Mouse (Mus musculus): ENCODE results near the gene Cebpb.

Cebpb gene

GRCm38 (mm10) chr2:167665972-167666713, 22.6 kb upstream of the Cebpb start:
- DNase-seq (ENCODE audit: low spot score in 2 of 2) = no peak

GRCm38 (mm10) chr2:167668426-167668825, 20.3 kb upstream of the Cebpb start:
- DNase-seq (ENCODE audit: low spot score in 2 of 2) = no peak

- no peak for DNase-seq (ENCODE audit: low spot score in 2 of 2)
Measured at GRCm38 (mm10) chr2:167669398-167669797, 19.3 kb upstream of the Cebpb start.

- DNase-seq (ENCODE audit: low spot score in 2 of 2) = no peak
Measured at GRCm38 (mm10) chr2:167671101-167671633, 17.5 kb upstream of the Cebpb start.

- peak in 1 of 2 experiments; percentile 48 for DNase-seq (ENCODE audit: low spot score in 2 of 2)
Measured at GRCm38 (mm10) chr2:167672212-167672685, 16.5 kb upstream of the Cebpb start.

- DNase-seq (ENCODE audit: low spot score in 2 of 2) = peak in 1 of 2 experiments; percentile 49
Measured at GRCm38 (mm10) chr2:167675120-167675909, 13.4 kb upstream of the Cebpb start.

- peak in 1 of 2 experiments; percentile 48 for DNase-seq (ENCODE audit: low spot score in 2 of 2)
Measured at GRCm38 (mm10) chr2:167678600-167678999, 10.1 kb upstream of the Cebpb start.

- peak; percentile 91 to 93 for DNase-seq (ENCODE audit: low spot score in 2 of 2)
Measured at GRCm38 (mm10) chr2:167679902-167680430, 8.7 kb upstream of the Cebpb start.

GRCm38 (mm10) chr2:167680657-167681056, 8.1 kb upstream of the Cebpb start:
- DNase-seq (ENCODE audit: low spot score in 2 of 2) = peak; percentile 69 to 81

GRCm38 (mm10) chr2:167683721-167684120, 5.0 kb upstream of the Cebpb start:
- DNase-seq (ENCODE audit: low spot score in 2 of 2) = no peak

- peak; percentile 89 to 93 for DNase-seq (ENCODE audit: low spot score in 2 of 2)
Measured at GRCm38 (mm10) chr2:167685137-167685536, 3.6 kb upstream of the Cebpb start.

- no peak for DNase-seq (ENCODE audit: low spot score in 2 of 2)
Measured at GRCm38 (mm10) chr2:167685865-167686264, 2.9 kb upstream of the Cebpb start.

- no peak for DNase-seq (ENCODE audit: low spot score in 2 of 2)
Measured at GRCm38 (mm10) chr2:167686382-167687249, 2.1 kb upstream of the Cebpb start.

- DNase-seq (ENCODE audit: low spot score in 2 of 2) = no peak
Measured at GRCm38 (mm10) chr2:167687250-167687586, 1.5 kb upstream of the Cebpb start.

GRCm38 (mm10) chr2:167687651-167688101, 1.0 kb upstream of the Cebpb start:
- DNase-seq (ENCODE audit: low spot score in 2 of 2) = no peak

- DNase-seq (ENCODE audit: low spot score in 2 of 2) = no peak
Measured at GRCm38 (mm10) chr2:167688126-167688497, 603 bp upstream of the Cebpb start.

- peak; percentile 49 to 66 for DNase-seq (ENCODE audit: low spot score in 2 of 2)
Measured at GRCm38 (mm10) chr2:167689501-167690218, 945 bp downstream of the Cebpb start, which contains the start of gene Tmem189. TSS of gene Tmem189 (minus strand) at chr2:167689822.

- no peak for DNase-seq (ENCODE audit: low spot score in 2 of 2)
Measured at GRCm38 (mm10) chr2:167690219-167690961, 1.7 kb downstream of the Cebpb start.

GRCm38 (mm10) chr2:167690962-167691311, 2.2 kb downstream of the Cebpb start:
- DNase-seq (ENCODE audit: low spot score in 2 of 2) = no peak

- DNase-seq (ENCODE audit: low spot score in 2 of 2) = no peak
Measured at GRCm38 (mm10) chr2:167691410-167691809, 2.7 kb downstream of the Cebpb start.
